Mouse (Mus musculus) adrenal gland, postnatal 25 days (tissue): ENCODE measurements around the gene Car7. TPM values are rescaled to one million over a fixed set of nuclear protein-coding genes. Genes with fewer than 3 reads are reported as not detected.
A peak's percentile ranks its signal among the peaks of the same experiment; 100 is the strongest.
"Not testable (repeated sequence)": the region's sequence is repeated elsewhere in the genome, so short reads cannot be mapped to it uniquely, and the experiment has no call there.

ENCODE experiments used
- DNase-seq: peaks from one replicate; pipeline ENCODE4 v3.0.0; 2021; ENCODE audit warnings: mixed read lengths
- total RNA-seq: library from RNA; stranded (reverse); gene quantifications from 2 replicates; pipeline ENCODE4 v1.2.3, GENCODE M21; 2021

Car7 gene
- total RNA-seq, 1 experiment from 2014 or later, result 2.3 TPM

GRCm38 (mm10) chr8:104569559-104569958 lies 35.1 kb downstream of the Car7 start:
- peak; percentile 42 for DNase-seq

- DNase-seq, result peak; percentile 85
These were observed 36.2 kb downstream of the Car7 start for GRCm38 (mm10) chr8:104570436-104571343.

GRCm38 (mm10) chr8:104576820-104577219 lies 42.3 kb downstream of the Car7 start:
- no peak for DNase-seq

GRCm38 (mm10) chr8:104577606-104578005 lies 43.1 kb downstream of the Car7 start:
- DNase-seq, result not testable (repeated sequence)

- DNase-seq, result no peak
These were observed 50.0 kb downstream of the Car7 start for GRCm38 (mm10) chr8:104584522-104584921.

- DNase-seq, result no peak
These were observed 55.8 kb downstream of the Car7 start for GRCm38 (mm10) chr8:104590284-104590683.

GRCm38 (mm10) chr8:104591133-104591834 lies 56.8 kb downstream of the Car7 start, which contains the start of gene Pdp2:
Gene Pdp2, plus strand, starts transcription at chr8:104591451.
- DNase-seq, result peak; percentile 87

GRCm38 (mm10) chr8:104591856-104592255 lies 57.4 kb downstream of the Car7 start:
- DNase-seq, result no peak

- DNase-seq, result no peak
These were observed 58.1 kb downstream of the Car7 start for GRCm38 (mm10) chr8:104592566-104592965.

- DNase-seq, result no peak
These were observed 59.2 kb downstream of the Car7 start for GRCm38 (mm10) chr8:104593536-104594325.

GRCm38 (mm10) chr8:104594611-104595362 lies 60.3 kb downstream of the Car7 start:
- no peak for DNase-seq

- no peak for DNase-seq
These were observed 61.5 kb downstream of the Car7 start for GRCm38 (mm10) chr8:104595773-104596536.

GRCm38 (mm10) chr8:104597656-104598055 lies 63.2 kb downstream of the Car7 start:
- peak; percentile 38 for DNase-seq

GRCm38 (mm10) chr8:104598496-104598895 lies 64.0 kb downstream of the Car7 start:
- DNase-seq, result peak; percentile 26

Other genes with a start within 250 kb of the Car7 start
- gene Cmtm2a, start 241.5 kb upstream of the Car7 start, total RNA-seq, result 0.97 and 3.6 TPM in 2 replicates
- not detected in 2 replicates for gene Gm45711, start 224.6 kb upstream of the Car7 start, total RNA-seq
- gene Cmtm1, start 224.5 kb upstream of the Car7 start, total RNA-seq, result 0.52 and 1.0 TPM in 2 replicates
- gene Gm11020, start 213.1 kb upstream of the Car7 start, total RNA-seq, result not detected in 2 replicates
- gene Cmtm2b, start 212.5 kb upstream of the Car7 start, total RNA-seq, result not detected in 2 replicates
- gene Cmtm3, start 195.3 kb upstream of the Car7 start, total RNA-seq, result 73.6 and 85.9 TPM in 2 replicates
- 44.4 and 46.0 TPM in 2 replicates for gene Cmtm4, start 138.9 kb upstream of the Car7 start, total RNA-seq
- 138 and 198 TPM in 2 replicates for gene Dync1li2, start 91.6 kb upstream of the Car7 start, total RNA-seq
- not detected in 2 replicates for gene Terb1, start 24.8 kb upstream of the Car7 start, total RNA-seq
- gene Nae1, start 52 bp upstream of the Car7 start, total RNA-seq, result 39.4 and 43.1 TPM in 2 replicates
- gene Pdp2, start 56.8 kb downstream of the Car7 start, total RNA-seq, result 31.0 and 32.4 TPM in 2 replicates
- gene Cdh16, start 89.7 kb downstream of the Car7 start, total RNA-seq, result not detected in 2 replicates
- gene Rrad, start 96.6 kb downstream of the Car7 start, total RNA-seq, result 3.9 TPM in 2 replicates
- gene Ciao2b, start 107.3 kb downstream of the Car7 start, total RNA-seq, result 44.1 and 62.7 TPM in 2 replicates
- 2.0 TPM in 1 of 2 replicates, not detected in the other for gene Ces2a, start 199.3 kb downstream of the Car7 start, total RNA-seq